Mouse (Mus musculus): ENCODE results near the gene Exoc8.

Gene Exoc8

DNA sequence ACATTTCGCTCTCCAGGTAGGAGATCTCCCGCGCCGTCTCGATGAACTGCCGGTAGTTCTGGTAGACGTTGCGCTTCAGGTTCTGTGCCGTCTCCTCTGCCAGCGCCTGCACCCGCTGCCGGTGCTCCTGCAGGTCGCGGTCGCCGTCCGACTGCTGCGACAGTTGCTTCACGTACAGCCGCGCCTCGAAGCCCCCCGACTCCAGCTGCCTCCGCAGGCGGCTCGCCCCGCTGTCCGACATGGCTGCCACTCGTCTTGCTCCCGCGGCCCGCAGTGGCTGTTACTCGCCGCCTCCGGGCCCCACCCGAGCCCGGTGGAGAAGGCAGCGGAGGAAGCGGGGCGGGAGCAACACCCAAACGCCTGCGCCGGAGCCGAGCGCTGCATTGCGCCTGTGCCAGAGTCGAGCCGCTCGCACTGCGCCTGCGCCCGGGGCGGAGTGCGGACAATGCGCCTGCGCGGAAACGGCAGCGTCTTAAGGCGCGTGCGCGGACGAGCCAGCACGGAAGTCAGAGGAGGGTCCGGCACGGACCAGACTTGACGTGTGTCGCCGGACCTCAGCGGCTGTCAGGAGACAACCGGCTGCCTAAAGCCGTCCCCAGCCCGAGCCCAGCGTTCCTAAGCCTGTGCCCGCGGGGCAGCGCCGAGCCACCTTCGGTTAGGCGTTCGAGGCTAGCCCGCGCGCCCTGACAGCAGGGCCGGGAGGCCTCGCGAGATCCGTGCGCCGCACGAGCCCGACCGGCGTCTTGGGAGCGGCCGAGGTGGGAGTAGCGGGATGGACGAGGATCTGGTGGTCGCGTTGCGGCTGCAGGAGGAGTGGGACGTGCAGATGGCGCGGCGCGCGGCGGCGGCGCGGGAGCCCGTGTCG, at the start of gene Exoc8, which contains the start of gene Sprtn:
Gene Exoc8 (minus strand): TSS at position 320 of the 865 bp plus-strand sequence.
Gene Sprtn (plus strand): TSS at position 501 of the 865 bp plus-strand sequence.
- DNase-seq, result peak; percentile 99

DNA sequence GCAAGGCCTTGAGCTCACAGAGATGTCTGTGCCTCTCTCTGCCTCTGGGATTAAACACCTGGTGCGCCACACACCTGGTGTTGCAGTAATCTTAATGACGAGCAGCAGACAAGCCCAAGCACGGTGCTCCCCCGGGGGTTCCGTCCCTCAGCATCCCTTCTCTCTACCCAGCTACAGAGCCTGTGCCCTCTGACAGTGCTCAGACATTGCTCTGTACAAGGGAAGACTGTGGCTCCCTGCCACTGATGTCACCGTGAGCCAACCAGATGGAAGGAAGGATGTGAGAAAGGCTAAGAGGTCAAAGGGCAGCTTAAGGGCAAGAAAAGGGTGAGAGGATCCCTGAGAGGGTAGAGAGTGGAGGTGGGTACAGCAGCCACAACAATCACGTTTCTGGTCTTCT, 46.9 kb upstream of the Exoc8 start:
- no peak for DNase-seq

DNA sequence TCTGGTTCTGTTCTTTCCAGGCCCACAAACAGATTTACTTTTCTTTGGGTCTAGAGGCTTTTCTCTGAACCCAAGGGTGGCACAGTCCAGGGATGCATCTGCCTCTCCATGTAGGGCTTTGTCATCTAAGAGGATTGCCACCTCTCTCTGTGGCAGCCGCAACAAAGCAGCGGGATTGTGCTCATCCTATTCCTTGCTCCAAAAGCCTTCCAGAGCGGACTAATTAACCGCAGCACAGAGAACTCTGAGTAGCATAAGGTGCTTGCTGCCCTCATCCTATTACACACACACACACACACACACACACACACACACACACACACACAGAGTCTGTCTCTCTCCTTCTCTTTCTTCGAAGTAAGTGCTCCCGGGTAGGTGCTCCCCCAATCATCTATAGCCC, 46.3 kb upstream of the Exoc8 start:
- no peak for DNase-seq

DNA sequence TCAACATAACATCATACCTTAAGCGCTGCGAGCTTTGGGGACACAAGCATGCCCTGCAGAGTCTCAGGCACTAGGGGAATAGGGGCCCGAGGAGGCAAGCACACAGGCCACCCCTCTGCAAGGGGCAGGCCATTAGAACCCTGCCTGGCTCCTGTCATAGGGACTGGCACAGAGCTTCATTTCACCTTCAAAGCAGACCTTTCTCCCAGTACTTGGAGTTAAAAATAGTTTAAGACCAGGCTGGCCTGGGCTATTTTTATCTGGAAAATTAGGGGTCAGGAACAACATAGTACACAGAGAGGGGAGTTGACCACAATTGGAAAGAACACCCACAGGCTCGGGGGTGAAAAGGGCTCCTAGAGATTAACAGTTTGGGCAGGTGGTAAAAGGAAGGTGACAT, 39.8 kb upstream of the Exoc8 start:
- DNase-seq, result no peak

DNA sequence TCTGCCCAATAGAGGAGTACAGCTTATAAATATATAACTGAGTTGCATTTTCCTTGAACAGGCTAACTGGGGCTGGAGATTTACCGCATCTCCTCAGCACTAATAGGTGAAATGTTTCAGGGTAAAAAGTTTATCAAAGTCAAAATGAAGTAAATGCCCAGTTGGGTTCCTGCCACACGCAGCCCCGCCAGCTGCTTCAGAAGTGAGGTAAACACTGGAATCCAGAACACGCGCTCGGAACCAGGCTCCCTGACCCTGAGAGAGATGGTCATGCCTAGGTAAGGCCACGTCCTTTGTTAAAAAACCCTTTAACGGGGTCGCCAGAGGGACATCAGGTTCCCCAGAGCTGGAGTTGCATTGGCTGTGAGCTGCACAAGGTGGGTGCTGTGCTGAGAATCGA, 39.2 kb upstream of the Exoc8 start:
- DNase-seq, result no peak

GRCm38 (mm10) chr8:124935116-124935515, 37.6 kb upstream of the Exoc8 start:
- DNase-seq, result no peak

DNA sequence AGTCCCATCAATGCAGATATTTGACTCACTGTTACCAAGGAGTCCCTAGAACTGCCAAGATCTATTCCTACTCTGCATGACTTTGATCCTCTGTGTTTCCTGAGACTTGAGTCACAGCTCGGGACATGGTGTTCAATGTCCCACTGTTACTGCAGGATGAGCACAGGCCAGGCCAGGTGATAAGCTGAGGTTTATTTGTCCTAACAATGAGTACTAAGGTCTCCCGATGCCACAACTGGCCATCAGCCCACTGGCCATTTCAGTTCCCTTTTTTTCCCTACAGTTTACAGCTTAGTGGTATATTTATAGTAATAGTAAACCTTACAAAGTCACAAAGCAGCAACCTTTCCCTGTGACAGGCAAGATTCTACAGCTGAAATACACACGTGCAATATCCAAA, 34.9 kb upstream of the Exoc8 start:
- no peak for DNase-seq

GRCm38 (mm10) chr8:124930649-124931048, 33.1 kb upstream of the Exoc8 start:
- DNase-seq, result no peak

GRCm38 (mm10) chr8:124930086-124930485, 32.6 kb upstream of the Exoc8 start:
- DNase-seq, result no peak

DNA sequence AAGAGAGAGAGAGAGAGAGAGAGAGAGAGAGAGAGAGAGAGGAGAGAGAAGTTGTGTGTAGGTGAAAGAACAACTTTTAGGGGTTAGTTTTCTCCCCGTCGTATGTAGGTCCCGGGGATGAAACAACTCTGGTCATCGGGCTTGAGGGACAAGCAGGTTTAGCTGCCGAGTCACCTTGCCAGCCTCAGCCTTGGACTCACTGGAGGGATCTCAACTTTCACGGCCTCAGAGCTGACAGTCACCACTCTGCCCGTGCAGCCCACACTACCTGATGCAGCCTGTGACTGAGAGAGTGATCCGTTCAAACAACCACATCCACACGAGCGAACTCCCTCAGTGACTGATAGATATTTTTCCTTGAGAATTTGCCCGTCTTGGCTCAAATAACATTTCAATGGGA, 31.5 kb upstream of the Exoc8 start:
- no peak for DNase-seq

- DNase-seq, result no peak
Observed at GRCm38 (mm10) chr8:124926351-124926771, 28.9 kb upstream of the Exoc8 start.

DNA sequence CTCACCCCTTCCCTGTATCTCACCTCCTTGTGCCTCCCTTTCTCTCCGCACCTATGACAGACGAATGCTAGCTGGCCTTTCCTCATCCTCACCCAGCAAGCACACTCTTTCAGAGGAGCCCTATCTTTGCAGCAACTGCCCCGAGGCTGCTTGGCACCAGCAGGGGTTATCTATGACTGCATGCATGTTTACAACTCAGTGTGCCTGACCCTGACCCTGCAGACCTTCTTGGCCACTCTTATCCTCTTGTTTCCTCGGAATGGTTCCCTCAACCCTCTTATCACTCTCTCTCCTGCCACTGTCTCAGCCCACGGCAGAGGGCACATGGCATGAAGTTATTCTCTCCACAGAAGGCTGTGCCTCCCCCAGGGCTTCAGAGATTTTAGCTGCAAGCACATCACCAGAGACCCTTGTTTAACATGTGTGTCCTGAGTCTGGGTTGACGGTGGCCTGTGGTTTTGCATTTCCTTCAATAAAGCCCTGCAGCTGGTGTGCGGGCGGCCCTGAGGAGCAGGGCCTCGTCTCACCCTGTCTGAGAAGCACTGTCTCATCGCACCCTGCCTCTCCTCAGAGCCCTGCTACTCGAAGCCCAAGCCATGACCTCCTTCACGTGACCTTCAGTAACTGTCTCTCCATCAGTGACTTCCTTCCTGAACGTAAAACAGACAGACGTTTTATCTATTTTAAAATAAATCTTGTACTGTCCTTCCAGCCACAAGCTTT, 28.2 kb upstream of the Exoc8 start:
- no peak for DNase-seq

DNA sequence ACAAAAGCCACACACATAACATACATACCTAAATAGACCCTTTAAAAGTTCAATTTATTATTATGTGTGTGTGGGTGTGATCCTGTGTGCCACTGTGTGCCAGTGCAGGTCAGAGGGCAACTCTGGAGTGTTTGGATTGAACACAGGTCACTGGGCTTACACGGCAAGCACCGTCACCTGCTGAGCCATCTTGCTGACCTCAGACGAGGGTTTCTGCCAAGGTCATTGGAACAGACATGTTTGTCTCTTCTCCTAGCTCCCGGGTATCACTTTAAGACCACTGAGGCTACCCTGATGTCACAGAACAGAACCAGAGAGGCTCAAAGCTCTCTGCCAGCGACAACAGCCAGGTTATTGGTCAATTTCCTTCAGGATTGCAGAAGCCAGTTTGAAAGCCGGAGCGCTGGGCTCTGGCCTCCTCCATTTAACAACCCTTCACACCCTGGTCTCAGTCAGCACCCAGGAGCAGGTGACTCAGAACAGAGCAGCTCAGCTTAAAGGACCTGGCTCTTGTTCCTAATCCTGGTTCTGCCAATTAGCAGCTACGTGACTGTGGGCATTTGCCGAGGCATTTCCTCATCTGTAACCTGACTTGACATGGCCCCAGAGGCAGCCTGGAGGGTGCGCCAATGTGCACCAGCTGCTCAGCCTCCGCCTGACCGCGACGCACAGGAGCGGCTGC, 26.6 kb upstream of the Exoc8 start:
- DNase-seq, result peak in 1 of 2 experiments; percentile 52

GRCm38 (mm10) chr8:124922490-124923089, 25.1 kb upstream of the Exoc8 start:
- no peak for DNase-seq

GRCm38 (mm10) chr8:124921369-124922279, 24.1 kb upstream of the Exoc8 start:
- DNase-seq, result peak in 1 of 2 experiments; percentile 47

DNA sequence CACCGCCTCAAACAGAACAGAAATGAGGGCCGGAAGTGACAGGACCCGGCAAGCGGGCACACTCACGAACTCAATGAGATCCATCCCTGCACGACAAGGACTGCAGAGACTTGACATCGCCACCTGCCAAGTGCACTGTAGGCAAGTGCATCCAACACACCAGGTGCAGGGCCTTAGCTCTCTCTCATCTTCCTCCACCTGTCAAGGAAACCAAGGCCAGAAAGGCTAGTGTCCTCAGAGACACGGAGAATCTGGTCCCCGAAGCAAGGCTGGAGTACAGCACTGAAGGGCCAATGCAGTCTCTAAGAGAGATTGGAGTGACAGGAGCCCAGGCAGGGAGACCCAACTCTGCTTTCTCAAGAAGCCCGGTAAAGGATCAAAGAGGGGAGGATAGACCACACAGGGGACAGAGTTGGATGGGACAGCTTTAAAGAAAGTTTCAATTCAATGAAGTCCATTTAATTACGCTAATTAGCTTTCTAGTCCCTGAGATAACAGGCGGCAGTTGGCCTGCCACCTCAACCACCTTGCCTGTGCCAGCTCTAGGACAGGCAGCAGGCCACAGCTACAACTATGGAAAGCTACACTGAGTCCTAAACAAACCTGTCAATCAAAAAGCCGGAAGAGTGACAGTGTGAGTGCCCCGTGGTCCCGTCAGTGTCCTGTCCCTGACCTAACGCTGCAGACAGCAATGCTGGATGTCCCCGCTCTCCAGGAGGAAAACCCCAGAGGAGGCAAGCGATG, 20.4 kb upstream of the Exoc8 start:
- peak; percentile 52 to 56 for DNase-seq

DNA sequence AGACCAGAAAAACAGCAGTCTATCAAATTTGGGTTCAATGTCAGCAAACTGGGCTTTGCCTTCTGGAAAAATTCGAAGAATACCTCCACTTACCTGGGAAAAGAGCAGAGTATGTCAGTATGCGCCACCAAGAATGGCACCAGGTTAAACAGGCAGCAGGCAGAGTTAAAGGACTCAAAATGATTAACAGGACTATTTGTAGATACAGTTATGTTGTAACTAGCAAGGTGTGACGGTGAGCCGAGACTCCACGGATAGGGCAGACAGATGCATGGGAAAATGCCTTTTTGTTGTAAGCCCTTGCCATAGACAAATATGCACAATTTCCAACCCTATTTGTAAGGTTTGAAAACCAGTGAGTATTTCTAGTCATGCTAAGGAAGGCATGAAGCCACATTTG, 16.6 kb upstream of the Exoc8 start:
- no peak for DNase-seq

GRCm38 (mm10) chr8:124911938-124912872, 14.7 kb upstream of the Exoc8 start:
- DNase-seq, result peak in 1 of 2 experiments; percentile 31

- DNase-seq, result peak; percentile 85 to 89
Observed at GRCm38 (mm10) chr8:124910349-124910748, 12.8 kb upstream of the Exoc8 start.

DNA sequence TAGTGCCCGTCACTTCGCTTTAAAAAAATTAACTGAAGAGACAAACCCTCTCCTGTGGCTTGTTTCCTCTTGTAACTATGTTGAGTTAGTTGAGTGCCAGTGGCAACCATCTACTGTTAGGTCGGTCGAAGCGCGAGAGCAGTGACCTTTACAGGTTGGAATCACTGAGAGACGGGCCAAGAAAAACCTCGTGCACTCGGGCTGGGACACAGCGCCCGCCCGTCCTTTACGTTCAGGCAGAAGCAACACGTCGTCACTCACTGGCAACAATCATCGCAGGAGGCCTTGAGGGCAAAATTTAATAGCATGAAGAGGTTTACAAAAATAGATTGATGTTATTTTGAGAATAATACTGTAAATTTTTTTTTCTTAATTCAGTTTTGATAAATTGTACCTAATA, 12.4 kb upstream of the Exoc8 start:
- peak in 1 of 2 experiments; percentile 55 for DNase-seq
